Mouse (Mus musculus): ENCODE data around the gene Galntl6.
A peak's percentile ranks its signal among the peaks of the same experiment; 100 is the strongest.

The Galntl6 gene

GRCm38 (mm10) chr8:57972832-57973231 lies 939.6 kb downstream of the Galntl6 start:
- no peak for DNase-seq (ENCODE audit: extremely low spot score, low read depth, low spot score)

GRCm38 (mm10) chr8:57966676-57967075 lies 945.8 kb downstream of the Galntl6 start:
- DNase-seq (ENCODE audit: extremely low spot score, low read depth, low spot score): no peak

GRCm38 (mm10) chr8:57965508-57965907 lies 946.9 kb downstream of the Galntl6 start:
- DNase-seq (ENCODE audit: extremely low spot score, low read depth, low spot score): no peak

GRCm38 (mm10) chr8:57962286-57963110 lies 949.9 kb downstream of the Galntl6 start:
- DNase-seq (ENCODE audit: extremely low spot score, low read depth, low spot score): no peak

- DNase-seq (ENCODE audit: extremely low spot score, low read depth, low spot score): no peak
Observed at GRCm38 (mm10) chr8:57959136-57959535, 953.3 kb downstream of the Galntl6 start.

GRCm38 (mm10) chr8:57958121-57958901 lies 954.1 kb downstream of the Galntl6 start:
- no peak for DNase-seq (ENCODE audit: extremely low spot score, low read depth, low spot score)

GRCm38 (mm10) chr8:57955501-57955900 lies 956.9 kb downstream of the Galntl6 start:
- no peak for DNase-seq (ENCODE audit: extremely low spot score, low read depth, low spot score)

- DNase-seq (ENCODE audit: extremely low spot score, low read depth, low spot score): no peak
Observed at GRCm38 (mm10) chr8:57941113-57941512, 971.3 kb downstream of the Galntl6 start.

- DNase-seq (ENCODE audit: extremely low spot score, low read depth, low spot score): no peak
Observed at GRCm38 (mm10) chr8:57939856-57940420, 972.5 kb downstream of the Galntl6 start.

- DNase-seq (ENCODE audit: extremely low spot score, low read depth, low spot score): peak; percentile 62
Observed at GRCm38 (mm10) chr8:57939177-57939855, 973.1 kb downstream of the Galntl6 start.

- DNase-seq (ENCODE audit: extremely low spot score, low read depth, low spot score): no peak
Observed at GRCm38 (mm10) chr8:57927074-57927473, 985.4 kb downstream of the Galntl6 start.

- no peak for DNase-seq (ENCODE audit: extremely low spot score, low read depth, low spot score)
Observed at GRCm38 (mm10) chr8:57923556-57923955, 988.9 kb downstream of the Galntl6 start.

- DNase-seq (ENCODE audit: extremely low spot score, low read depth, low spot score): no peak
Observed at GRCm38 (mm10) chr8:57923130-57923529, 989.3 kb downstream of the Galntl6 start.

GRCm38 (mm10) chr8:57922214-57923070 lies 990.0 kb downstream of the Galntl6 start:
- DNase-seq (ENCODE audit: extremely low spot score, low read depth, low spot score): no peak

GRCm38 (mm10) chr8:57920326-57920903 lies 992.0 kb downstream of the Galntl6 start:
- no peak for DNase-seq (ENCODE audit: extremely low spot score, low read depth, low spot score)

- DNase-seq (ENCODE audit: extremely low spot score, low read depth, low spot score): no peak
Observed at GRCm38 (mm10) chr8:57918720-57919640, 993.5 kb downstream of the Galntl6 start.

- DNase-seq (ENCODE audit: extremely low spot score, low read depth, low spot score): no peak
Observed at GRCm38 (mm10) chr8:57893360-57893759, 1019.1 kb downstream of the Galntl6 start.

GRCm38 (mm10) chr8:57892115-57892514 lies 1020.3 kb downstream of the Galntl6 start:
- DNase-seq (ENCODE audit: extremely low spot score, low read depth, low spot score): no peak

- DNase-seq (ENCODE audit: extremely low spot score, low read depth, low spot score): no peak
Observed at GRCm38 (mm10) chr8:57890159-57890558, 1022.3 kb downstream of the Galntl6 start.
